Mouse (Mus musculus) G1E (cell line): ENCODE results near the gene Zbtb25. TPM values are rescaled to one million over a fixed set of nuclear protein-coding genes. Genes with fewer than 3 reads are reported as not detected.

Experiments used
- ATAC-seq: 2 replicates; pipeline ENCODE4 v1.8.0; 2016; ENCODE audit warnings: mild to moderate bottlenecking; ENCODE audit not compliant: insufficient number of reproducible peaks, poor library complexity, low FRiP score, severe bottlenecking; ENCODE audit errors: extremely low read depth
- DNase-seq: peaks from one replicate; pipeline ENCODE4 v3.0.0; 2012; ENCODE audit warnings: low spot score
- H3K27me3 ChIP-seq: 2 replicates; pipeline ENCODE4 v1.6.1; 2012; ENCODE audit warnings: mild to moderate bottlenecking, low read length, inconsistent platforms; ENCODE audit not compliant: insufficient read depth
- H3K36me3 ChIP-seq: replicated peaks from 2 replicates; pipeline ENCODE3; 2012; ENCODE audit warnings: mild to moderate bottlenecking, inconsistent platforms
- H3K4me1 ChIP-seq: 2 replicates; pipeline ENCODE4 v1.6.1; 2012; ENCODE audit warnings: low read depth, low read length, inconsistent platforms, mixed read lengths; ENCODE audit not compliant: insufficient read depth
- H3K4me3 ChIP-seq: 2 replicates; pipeline ENCODE4 v1.5.1; 2012; ENCODE audit warnings: low read depth, mild to moderate bottlenecking, inconsistent platforms, low read length, moderate library complexity, mixed read lengths
- H3K9me3 ChIP-seq: replicated peaks from 2 replicates; pipeline ENCODE4 v1.6.1; 2012; ENCODE audit warnings: inconsistent platforms
- CTCF ChIP-seq: IDR thresholded peaks from 2 replicates; pipeline ENCODE4 v1.5.1; 2012; ENCODE audit warnings: low read depth, low read length, inconsistent platforms, mixed read lengths
- GATA1 ChIP-seq: IDR thresholded peaks from 2 replicates; pipeline ENCODE4 v1.6.1; 2012; ENCODE audit warnings: borderline replicate concordance, low read length, inconsistent platforms, mixed read lengths
- GATA2 ChIP-seq: IDR thresholded peaks from 2 replicates; pipeline ENCODE4 v1.6.1; 2012; ENCODE audit warnings: low read depth, low read length, inconsistent platforms, borderline replicate concordance
- POLR2AphosphoS5 ChIP-seq: IDR thresholded peaks from 2 replicates; pipeline ENCODE4 v1.6.1; 2012; ENCODE audit warnings: low read depth, low read length, inconsistent platforms; ENCODE audit not compliant: insufficient replicate concordance
- TAL1 ChIP-seq: conservative IDR thresholded peaks from 2 replicates; pipeline ENCODE4 v1.6.1; 2012; ENCODE audit warnings: low read depth, low read length, inconsistent platforms, mixed read lengths
- polyA plus RNA-seq: library from polyadenylated mRNA; stranded (reverse); fragments of >175 nt; gene quantifications from 2 replicates; pipeline ENCODE4 v1.2.3, GENCODE M21; 2012
- total RNA-seq, 2 experiments: library from RNA; stranded (forward) in 1 of 2; stranded (reverse) in 1 of 2; fragments of 200-1000 nt in 1 of 2; fragments of >200 nt in 1 of 2; fragmentation: Nextera tagmentation in 1 of 2; gene quantifications; 2 replicates each; pipeline ENCODE4 v1.2.3; 2014 to 2017

Zbtb25 gene
- total and polyA plus RNA-seq, 3 experiments = 12.2 to 62.5 (median 17.5) TPM

GRCm38 (mm10) chr12:76328567-76329354, 40.6 kb downstream of the Zbtb25 start:
- H3K4me3 ChIP-seq = no peak overlapping the region
- peaks cover 13% of the 10 kb centered on the region for H3K4me1 ChIP-seq
- H3K9me3 ChIP-seq = no peaks in the 10 kb centered on the region
- no peak for DNase-seq
- peak; percentile 31; the same call in 1 of the 2 replicates for ATAC-seq
- no peaks in the 10 kb centered on the region for H3K27me3 ChIP-seq
- TF ChIP-seq GATA2 = no peak
- peaks cover 68% of the 10 kb centered on the region for H3K36me3 ChIP-seq

- Histone ChIP-seq H3K27me3 (no peaks in the 10 kb centered on the region), H3K4me3 (no peak overlapping the region), H3K4me1 (peaks cover 17% of the 10 kb centered on the region), H3K9me3 (no peaks in the 10 kb centered on the region), H3K36me3 (peaks cover 85% of the 10 kb centered on the region)
- TF ChIP-seq GATA2 = no peak
- no peak for TF ChIP-seq TAL1
- TF ChIP-seq CTCF = no peak
- TF ChIP-seq POLR2AphosphoS5 = no peak
- TF ChIP-seq GATA1 = no peak
- DNase-seq (no peak), ATAC-seq (no peak)
Observed at GRCm38 (mm10) chr12:76326437-76327220, 42.8 kb downstream of the Zbtb25 start.

- Histone ChIP-seq H3K9me3 (no peaks in the 10 kb centered on the region), H3K36me3 (peaks cover 91% of the 10 kb centered on the region), H3K4me1 (peaks cover 33% of the 10 kb centered on the region), H3K27me3 (no peaks in the 10 kb centered on the region), H3K4me3 (no peak within 1 kb of the TSS)
- TF ChIP-seq CTCF (no peak), GATA2 (no peak), POLR2AphosphoS5 (no peak), TAL1 (no peak), GATA1 (no peak)
- DNase-seq (no peak), ATAC-seq (no peak)
Observed at GRCm38 (mm10) chr12:76324679-76325431, 44.5 kb downstream of the Zbtb25 start, which contains the start of gene Akap5. Gene Akap5, plus strand, starts transcription at chr12:76324891.

GRCm38 (mm10) chr12:76318282-76319212, 50.9 kb downstream of the Zbtb25 start:
- Histone ChIP-seq H3K36me3 (peaks cover 91% of the 10 kb centered on the region), H3K9me3 (no peaks in the 10 kb centered on the region), H3K4me1 (peaks cover 69% of the 10 kb centered on the region), H3K27me3 (no peaks in the 10 kb centered on the region), H3K4me3 (peak overlapping the region; percentile 50; the same call in 1 of the 2 replicates)
- peak; percentile 94 for TF ChIP-seq TAL1
- no peak for TF ChIP-seq CTCF
- DNase-seq = peak; percentile 80
- ATAC-seq = peak; percentile 89

- ATAC-seq (no peak), DNase-seq (no peak)
- Histone ChIP-seq H3K9me3 (no peaks in the 10 kb centered on the region), H3K4me3 (no peak overlapping the region), H3K27me3 (no peaks in the 10 kb centered on the region), H3K36me3 (peaks cover 98% of the 10 kb centered on the region), H3K4me1 (peaks cover 27% of the 10 kb centered on the region)
- TF ChIP-seq GATA1 (no peak), POLR2AphosphoS5 (no peak), CTCF (no peak), TAL1 (no peak), GATA2 (no peak)
Observed at GRCm38 (mm10) chr12:76311951-76312350, 57.5 kb downstream of the Zbtb25 start.
